Mouse (Mus musculus): Measurements from ENCODE around the gene Bicra. TPM values are rescaled to one million over a fixed set of nuclear protein-coding genes. Genes with fewer than 3 reads are reported as not detected.

Gene Bicra
- polyA plus RNA-seq, 1 experiment from 2014 or later = 1.8 TPM

- no peak overlapping the region for H3K27ac ChIP-seq (replicated peaks)
- H3K36me3 ChIP-seq (ENCODE audit: control insufficient read depth, insufficient read depth, low read length) = no peaks in the 10 kb centered on the region
- WGBS = 85% methylated on average over 2 of the region's 2 CpGs
- H3K4me3 ChIP-seq (ENCODE audit: low read depth, low read length) = no peak overlapping the region
- ATAC-seq (ENCODE audit: low FRiP score, low TSS enrichment) (no peak), DNase-seq (ENCODE audit: low spot score) (no peak)
- H3K4me2 ChIP-seq (replicated peaks; ENCODE audit: low read depth) = no peak overlapping the region
- no peak overlapping the region for H3K9ac ChIP-seq (ENCODE audit: low read length)
- no peaks in the 10 kb centered on the region for H3K9me3 ChIP-seq (ENCODE audit: control insufficient read depth, low read length)
- no peak for TF ChIP-seq CTCF (IDR thresholded peaks at IDR 0.05; ENCODE audit: low read depth)
- TF ChIP-seq EP300 (optimal IDR thresholded peaks at IDR 0.05) = no peak
- no peaks in the 10 kb centered on the region for H3K27me3 ChIP-seq (ENCODE audit: control insufficient read depth, insufficient read depth, low read length)
- H3K4me1 ChIP-seq (replicated peaks; ENCODE audit: control insufficient read depth, insufficient read depth) = 0 out of 2 replicates have a peak, but pooled peaks cover 6% of the 10 kb centered on the region
Observed at GRCm38 (mm10) chr7:16041208-16041607, 6.5 kb downstream of the Bicra start.

- WGBS = 81% methylated on average over 5 of the region's 5 CpGs
- H3K36me3 ChIP-seq (ENCODE audit: control insufficient read depth, insufficient read depth, low read length) = no peaks in the 10 kb centered on the region
- TF ChIP-seq CTCF (IDR thresholded peaks at IDR 0.05; ENCODE audit: low read depth) (no peak), EP300 (optimal IDR thresholded peaks at IDR 0.05) (no peak)
- no peak overlapping the region for H3K4me2 ChIP-seq (replicated peaks; ENCODE audit: low read depth)
- no peaks in the 10 kb centered on the region for H3K9me3 ChIP-seq (ENCODE audit: control insufficient read depth, low read length)
- no peak overlapping the region for H3K9ac ChIP-seq (ENCODE audit: low read length)
- no peaks in the 10 kb centered on the region for H3K27me3 ChIP-seq (ENCODE audit: control insufficient read depth, insufficient read depth, low read length)
- no peak overlapping the region for H3K4me3 ChIP-seq (ENCODE audit: low read depth, low read length)
- DNase-seq (ENCODE audit: low spot score) = no peak
- no peaks in the 10 kb centered on the region for H3K4me1 ChIP-seq (replicated peaks; ENCODE audit: control insufficient read depth, insufficient read depth)
- no peak overlapping the region for H3K27ac ChIP-seq (replicated peaks)
- ATAC-seq (ENCODE audit: low FRiP score, low TSS enrichment) = no peak
Observed at GRCm38 (mm10) chr7:16039363-16039762, 8.4 kb downstream of the Bicra start.

GRCm38 (mm10) chr7:16036972-16037371 is 10.7 kb downstream of the Bicra start:
- ATAC-seq (ENCODE audit: low FRiP score, low TSS enrichment) (no peak), DNase-seq (ENCODE audit: low spot score) (no peak)
- Histone ChIP-seq H3K27me3 (ENCODE audit: control insufficient read depth, insufficient read depth, low read length) (no peaks in the 10 kb centered on the region), H3K36me3 (ENCODE audit: control insufficient read depth, insufficient read depth, low read length) (no peaks in the 10 kb centered on the region), H3K4me3 (ENCODE audit: low read depth, low read length) (no peak overlapping the region), H3K9ac (ENCODE audit: low read length) (no peak overlapping the region), H3K4me1 (replicated peaks; ENCODE audit: control insufficient read depth, insufficient read depth) (no peaks in the 10 kb centered on the region), H3K4me2 (replicated peaks; ENCODE audit: low read depth) (no peak overlapping the region), H3K9me3 (ENCODE audit: control insufficient read depth, low read length) (no peaks in the 10 kb centered on the region), H3K27ac (replicated peaks) (no peak overlapping the region)
- TF ChIP-seq EP300 (optimal IDR thresholded peaks at IDR 0.05) (no peak), CTCF (IDR thresholded peaks at IDR 0.05; ENCODE audit: low read depth) (no peak)
- WGBS = 76% methylated on average over 6 of the region's 6 CpGs

- TF ChIP-seq EP300 (optimal IDR thresholded peaks at IDR 0.05) (no peak), CTCF (IDR thresholded peaks at IDR 0.05; ENCODE audit: low read depth) (no peak)
- no peaks in the 10 kb centered on the region for H3K27me3 ChIP-seq (ENCODE audit: control insufficient read depth, insufficient read depth, low read length)
- peak overlapping the region; percentile 69 for H3K27ac ChIP-seq (replicated peaks)
- no peaks in the 10 kb centered on the region for H3K4me1 ChIP-seq (replicated peaks; ENCODE audit: control insufficient read depth, insufficient read depth)
- 84% methylated on average over 8 of the region's 8 CpGs for WGBS
- DNase-seq (ENCODE audit: low spot score) (peak; percentile 51), ATAC-seq (ENCODE audit: low FRiP score, low TSS enrichment) (peak; percentile 81)
- H3K9ac ChIP-seq (ENCODE audit: low read length) = no peak overlapping the region
- no peaks in the 10 kb centered on the region for H3K9me3 ChIP-seq (ENCODE audit: control insufficient read depth, low read length)
- H3K4me3 ChIP-seq (ENCODE audit: low read depth, low read length) = no peak overlapping the region
- no peaks in the 10 kb centered on the region for H3K36me3 ChIP-seq (ENCODE audit: control insufficient read depth, insufficient read depth, low read length)
- H3K4me2 ChIP-seq (replicated peaks; ENCODE audit: low read depth) = 0 out of 2 replicates have a peak overlapping the region, but pooled peaks have one; percentile 0
Observed at GRCm38 (mm10) chr7:16033580-16034461, 13.9 kb downstream of the Bicra start.

- H3K4me3 ChIP-seq (ENCODE audit: low read depth, low read length) = no peak overlapping the region
- DNase-seq (ENCODE audit: low spot score) (peak; percentile 71), ATAC-seq (ENCODE audit: low FRiP score, low TSS enrichment) (peak; percentile 84)
- H3K9me3 ChIP-seq (ENCODE audit: control insufficient read depth, low read length) = no peaks in the 10 kb centered on the region
- TF ChIP-seq CTCF (IDR thresholded peaks at IDR 0.05; ENCODE audit: low read depth) (no peak), EP300 (optimal IDR thresholded peaks at IDR 0.05) (no peak)
- H3K27ac ChIP-seq (replicated peaks) = peak overlapping the region; percentile 69
- H3K4me1 ChIP-seq (replicated peaks; ENCODE audit: control insufficient read depth, insufficient read depth) = no peaks in the 10 kb centered on the region
- 0 out of 2 replicates have a peak overlapping the region, but pooled peaks have one; percentile 0 for H3K4me2 ChIP-seq (replicated peaks; ENCODE audit: low read depth)
- H3K27me3 ChIP-seq (ENCODE audit: control insufficient read depth, insufficient read depth, low read length) = no peaks in the 10 kb centered on the region
- WGBS = 65% methylated on average over 1 of the region's 1 CpGs
- no peak overlapping the region for H3K9ac ChIP-seq (ENCODE audit: low read length)
- no peaks in the 10 kb centered on the region for H3K36me3 ChIP-seq (ENCODE audit: control insufficient read depth, insufficient read depth, low read length)
Observed at GRCm38 (mm10) chr7:16033059-16033458, 14.7 kb downstream of the Bicra start.

- TF ChIP-seq CTCF (IDR thresholded peaks at IDR 0.05; ENCODE audit: low read depth) (no peak), EP300 (optimal IDR thresholded peaks at IDR 0.05) (no peak)
- no peaks in the 10 kb centered on the region for H3K4me1 ChIP-seq (replicated peaks; ENCODE audit: control insufficient read depth, insufficient read depth)
- H3K27me3 ChIP-seq (ENCODE audit: control insufficient read depth, insufficient read depth, low read length) = no peaks in the 10 kb centered on the region
- ATAC-seq (ENCODE audit: low FRiP score, low TSS enrichment) = no peak
- no peak overlapping the region for H3K9ac ChIP-seq (ENCODE audit: low read length)
- no peaks in the 10 kb centered on the region for H3K36me3 ChIP-seq (ENCODE audit: control insufficient read depth, insufficient read depth, low read length)
- DNase-seq (ENCODE audit: low spot score) = no peak
- 88% methylated on average over 4 of the region's 4 CpGs for WGBS
- no peak overlapping the region for H3K4me2 ChIP-seq (replicated peaks; ENCODE audit: low read depth)
- H3K4me3 ChIP-seq (ENCODE audit: low read depth, low read length) = no peak overlapping the region
- H3K27ac ChIP-seq (replicated peaks) = no peak overlapping the region
- H3K9me3 ChIP-seq (ENCODE audit: control insufficient read depth, low read length) = no peaks in the 10 kb centered on the region
Observed at GRCm38 (mm10) chr7:16031072-16031471, 16.6 kb downstream of the Bicra start.
